Mouse (Mus musculus): ENCODE measurements around the gene Arhgef12. TPM values are rescaled to one million over a fixed set of nuclear protein-coding genes. Genes with fewer than 3 reads are reported as not detected.

Arhgef12 gene
- polyA plus RNA-seq, 3 experiments from 2014 or later: 4.5 to 20.4 (median 17.1) TPM

DNA sequence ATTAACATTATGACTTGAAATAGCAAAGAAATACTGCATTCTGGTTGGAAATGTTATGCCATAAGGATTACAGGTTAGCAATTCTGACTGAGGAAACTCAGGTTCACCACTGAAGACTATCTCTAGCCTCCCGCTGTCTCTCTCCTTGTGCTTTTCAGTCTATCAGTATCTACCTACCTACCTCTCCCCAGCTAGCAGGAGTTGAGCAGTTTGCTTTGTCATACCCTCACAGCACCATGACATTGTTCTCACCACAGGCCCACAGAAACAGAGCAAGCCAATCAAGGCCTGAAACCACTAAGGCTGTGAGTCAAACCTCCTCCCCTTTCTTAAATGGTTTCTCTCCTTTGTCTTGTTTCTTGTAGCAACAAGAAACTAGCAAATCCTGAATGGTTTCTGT is 32.4 kb downstream of the Arhgef12 start:
- no peak for ATAC-seq

DNA sequence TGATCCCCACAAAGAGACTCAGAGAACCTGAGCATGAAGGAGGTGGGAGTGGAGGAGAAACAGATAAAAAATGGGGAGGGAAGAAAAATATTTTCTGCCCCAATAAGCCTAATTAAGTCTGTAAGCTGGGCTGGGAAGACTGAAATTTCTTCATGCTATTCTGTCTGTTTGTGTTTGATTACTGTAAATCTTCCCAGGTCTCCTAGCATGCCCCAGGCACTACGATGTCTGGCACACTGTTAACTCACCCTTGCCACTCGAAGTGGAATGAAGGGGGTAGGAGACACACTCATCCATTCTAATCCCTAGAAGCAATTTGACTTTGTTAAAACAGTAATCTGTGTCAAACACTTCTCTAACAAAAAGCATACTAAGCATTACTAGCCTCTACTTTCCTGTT is 35.3 kb downstream of the Arhgef12 start:
- no peak for ATAC-seq

DNA sequence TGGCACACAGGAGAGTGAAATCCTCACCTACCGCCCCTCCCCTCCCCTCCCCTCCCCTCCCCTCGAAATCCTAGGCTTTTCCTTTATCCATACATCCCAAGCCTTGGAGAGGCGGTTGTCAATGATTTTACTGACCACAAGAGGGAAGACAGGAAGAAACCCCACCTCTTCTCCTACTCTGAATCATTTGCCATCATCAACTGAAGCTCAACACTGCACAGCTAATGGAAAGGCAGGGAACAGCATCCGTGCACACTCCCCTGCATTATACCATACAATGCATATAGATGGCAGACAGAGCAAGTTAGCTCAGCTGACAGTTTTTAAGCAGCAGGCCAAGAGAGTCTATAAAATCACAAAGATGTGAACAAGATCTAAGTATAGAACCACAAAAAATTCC is 35.9 kb downstream of the Arhgef12 start:
- ATAC-seq: no peak

GRCm38 (mm10) chr9:43070566-43070965 is 36.5 kb downstream of the Arhgef12 start:
- ATAC-seq: no peak

- no peak for ATAC-seq
These were observed 36.9 kb downstream of the Arhgef12 start for GRCm38 (mm10) chr9:43070153-43070552.

- ATAC-seq: no peak
These were observed 39.1 kb downstream of the Arhgef12 start for GRCm38 (mm10) chr9:43067896-43068295.

DNA sequence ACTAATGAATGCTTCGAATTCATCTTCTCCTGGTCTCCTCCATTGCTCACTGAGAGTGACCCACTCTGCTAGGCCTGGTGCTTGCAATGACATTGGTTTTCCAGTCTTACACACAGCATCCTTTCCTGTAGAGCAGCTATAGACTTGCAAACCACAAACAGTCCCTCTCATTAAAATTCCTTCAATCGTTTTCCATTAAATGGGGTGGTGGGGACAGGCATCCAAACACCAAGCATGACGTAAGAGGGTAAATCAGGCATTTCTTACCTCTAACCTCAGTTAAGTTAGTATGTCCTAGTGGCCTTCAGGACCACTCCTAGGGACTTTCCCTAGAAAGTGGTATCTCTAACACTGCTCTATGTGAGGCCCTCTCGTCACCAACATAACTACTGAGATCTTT is 41.8 kb downstream of the Arhgef12 start:
- no peak for ATAC-seq

GRCm38 (mm10) chr9:43061545-43061944 is 45.5 kb downstream of the Arhgef12 start:
- ATAC-seq: no peak

GRCm38 (mm10) chr9:43050391-43050790 is 56.6 kb downstream of the Arhgef12 start:
- no peak for ATAC-seq

DNA sequence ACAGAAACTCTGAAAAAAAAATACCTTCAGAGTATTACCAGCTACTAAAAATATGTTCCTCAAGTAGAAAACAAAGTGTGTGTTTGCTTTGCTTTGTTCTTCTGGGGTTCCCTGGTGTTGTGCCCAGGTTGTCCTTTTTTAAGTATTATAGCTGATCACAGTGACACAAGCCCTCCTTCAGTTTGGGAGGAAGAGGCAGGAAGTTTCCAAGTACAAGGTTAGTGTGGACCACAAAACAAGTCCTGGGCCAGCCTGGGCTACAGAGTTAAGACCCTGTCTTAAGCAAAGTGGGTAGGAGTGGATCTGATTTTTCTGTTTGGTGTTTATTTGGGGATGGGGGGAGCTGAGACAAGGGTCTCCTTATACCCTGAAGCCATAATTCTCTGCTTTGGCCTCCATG is 62.6 kb downstream of the Arhgef12 start:
- no peak for ATAC-seq

DNA sequence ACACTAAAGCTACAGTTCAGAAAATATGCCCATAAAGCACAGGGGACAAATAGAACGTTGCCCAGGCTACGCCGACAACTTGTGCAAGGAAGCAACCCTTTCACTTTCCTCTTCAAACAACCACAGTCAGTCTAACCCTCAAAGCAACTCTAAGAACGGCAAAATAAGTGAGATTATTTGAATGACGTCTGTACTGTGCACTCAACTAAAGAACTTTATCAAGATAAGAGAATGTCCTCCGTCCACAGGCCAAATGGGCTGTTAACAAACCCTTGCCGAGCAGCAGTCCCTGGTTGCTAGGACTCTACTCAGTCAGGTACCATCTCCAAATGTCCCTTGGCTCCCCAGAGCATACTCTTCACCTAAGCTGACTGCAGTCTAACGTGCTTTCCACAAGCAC is 68.6 kb downstream of the Arhgef12 start:
- ATAC-seq: no peak

DNA sequence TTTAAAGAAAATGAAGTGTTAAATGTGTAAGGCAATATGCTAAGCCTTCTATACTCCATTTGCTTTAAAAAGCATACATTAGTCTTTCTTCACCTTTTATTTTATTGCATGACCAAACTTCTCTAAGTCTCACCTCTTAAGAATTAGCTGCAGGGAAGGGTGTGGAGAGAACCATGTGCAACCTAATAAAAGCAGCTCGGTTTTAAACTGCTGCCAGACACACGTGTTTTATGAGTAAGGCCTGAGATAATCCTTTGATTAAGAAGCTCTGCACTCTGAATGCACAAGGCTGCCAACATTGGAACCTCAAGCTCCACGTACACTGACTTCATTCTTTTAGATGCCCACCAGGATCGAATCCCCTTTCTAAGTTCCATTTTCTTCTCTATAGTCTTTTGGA is 71.8 kb downstream of the Arhgef12 start:
- no peak for ATAC-seq

GRCm38 (mm10) chr9:43034273-43034672 is 72.8 kb downstream of the Arhgef12 start:
- no peak for ATAC-seq

GRCm38 (mm10) chr9:43027757-43028156 is 79.3 kb downstream of the Arhgef12 start:
- ATAC-seq: no peak

DNA sequence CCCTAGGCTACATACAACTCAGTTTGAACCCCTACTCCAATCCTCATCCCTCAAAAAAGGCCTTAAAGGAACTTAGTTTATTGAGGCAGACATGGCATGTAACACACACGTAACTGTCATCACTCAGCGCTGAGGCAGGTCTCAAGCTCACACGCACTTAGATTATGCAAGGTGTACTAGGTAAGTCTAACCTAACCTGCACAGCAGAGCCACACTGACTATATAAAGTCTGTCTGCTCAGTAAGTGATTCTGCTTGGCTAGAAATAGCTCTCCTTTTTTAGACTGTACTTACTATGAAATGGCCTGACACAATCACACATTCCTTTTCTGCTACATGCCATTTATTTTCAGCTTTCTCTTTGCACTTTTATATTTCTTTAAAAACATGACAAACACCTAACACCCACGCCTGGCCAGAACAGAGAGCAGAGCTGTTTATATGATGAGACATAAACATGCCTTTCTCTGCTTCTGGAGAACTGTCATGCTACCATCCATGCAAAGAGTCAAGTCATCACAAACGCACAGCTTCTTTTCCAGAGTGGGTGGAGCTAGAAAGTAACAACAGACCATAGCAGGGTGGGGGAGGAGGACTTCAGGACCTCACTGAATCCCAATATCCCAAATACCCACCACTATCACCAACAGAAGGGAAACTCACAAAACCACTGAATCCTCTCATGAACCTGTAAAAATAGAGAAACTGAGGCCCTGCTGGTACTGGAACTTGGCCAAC is 85.4 kb downstream of the Arhgef12 start:
- no peak for ATAC-seq

DNA sequence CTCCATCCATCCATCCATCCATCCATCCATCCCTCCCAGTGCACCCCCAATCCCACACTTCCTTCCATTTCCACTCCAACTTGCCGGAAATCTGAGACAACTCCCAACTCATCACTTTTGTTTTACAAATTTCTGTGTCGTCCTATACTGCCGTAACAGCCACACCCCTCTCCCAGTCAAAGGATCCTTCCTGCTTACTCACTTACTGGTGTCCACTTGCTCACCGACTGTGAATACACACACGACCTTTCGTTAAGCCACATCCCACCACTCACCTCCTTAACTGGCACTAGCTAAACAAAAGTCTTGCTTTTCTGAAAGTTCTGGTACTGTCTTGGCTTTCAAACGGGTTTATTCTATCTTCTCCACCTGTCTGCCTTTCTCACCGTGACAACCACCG is 87.4 kb downstream of the Arhgef12 start:
- no peak for ATAC-seq

DNA sequence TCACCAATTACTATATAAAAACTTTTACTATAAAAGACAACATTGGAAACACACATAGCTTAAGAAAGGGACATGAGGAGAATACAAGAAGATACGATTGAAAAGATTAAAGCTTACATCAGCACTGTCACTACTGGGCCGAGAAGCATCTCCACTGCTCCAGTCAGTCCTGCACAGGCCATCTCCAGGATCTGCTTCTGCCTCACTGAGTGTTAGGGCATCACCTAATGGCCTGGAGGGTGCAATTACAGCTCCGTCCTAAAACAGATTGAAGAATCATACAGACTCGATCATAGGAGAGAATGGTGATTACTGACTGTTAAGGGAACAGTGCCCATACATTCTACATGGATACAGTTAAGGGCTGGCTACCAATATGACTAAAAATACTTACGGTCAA is 91.3 kb downstream of the Arhgef12 start:
- no peak for ATAC-seq

- no peak for ATAC-seq
These were observed 91.7 kb downstream of the Arhgef12 start for GRCm38 (mm10) chr9:43015366-43015765.

DNA sequence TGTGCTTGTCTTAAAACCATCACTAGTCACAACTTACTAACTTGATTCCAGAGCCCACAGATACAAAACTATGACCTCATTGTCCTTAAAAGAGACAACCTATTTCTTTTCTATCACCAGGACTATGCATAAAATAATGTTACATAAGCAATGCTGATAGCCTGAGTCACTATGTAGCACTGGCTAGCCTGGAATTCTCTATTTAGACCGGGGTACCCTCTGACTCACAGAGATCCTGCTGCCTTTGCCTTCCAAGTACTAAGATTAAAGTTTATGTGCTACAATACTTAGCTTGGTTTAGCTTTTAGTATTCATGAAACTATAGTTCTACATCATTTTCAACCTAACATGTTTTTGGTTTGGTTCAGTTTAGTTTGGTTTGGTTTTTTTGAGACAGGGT is 92.2 kb downstream of the Arhgef12 start:
- ATAC-seq: no peak

GRCm38 (mm10) chr9:43012541-43012940 is 94.5 kb downstream of the Arhgef12 start:
- no peak for ATAC-seq

GRCm38 (mm10) chr9:43011061-43011460 is 96.0 kb downstream of the Arhgef12 start:
- ATAC-seq: no peak

- no peak for ATAC-seq
These were observed 103.2 kb downstream of the Arhgef12 start for GRCm38 (mm10) chr9:43003881-43004280.

DNA sequence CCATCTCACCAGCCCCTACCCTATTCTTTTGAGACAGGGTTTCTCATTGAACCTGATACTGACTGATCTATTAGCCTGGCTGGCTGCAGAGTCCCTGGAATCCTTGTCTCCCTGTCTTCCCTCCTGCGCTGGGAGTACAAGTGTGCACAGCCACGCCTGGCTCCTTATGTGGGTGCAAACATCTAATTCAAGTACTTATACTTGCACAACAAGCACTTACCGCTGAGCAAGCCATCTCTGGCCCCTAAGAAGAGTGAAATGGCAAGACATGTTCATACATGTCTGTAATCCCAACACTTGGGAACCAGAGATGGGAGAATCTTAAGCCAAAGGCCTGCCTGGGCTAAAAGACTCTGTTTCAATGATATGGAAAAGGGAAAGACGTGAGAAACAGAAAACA is 104.0 kb downstream of the Arhgef12 start:
- ATAC-seq: no peak

GRCm38 (mm10) chr9:43000595-43001250 is 106.3 kb downstream of the Arhgef12 start:
- ATAC-seq: no peak

DNA sequence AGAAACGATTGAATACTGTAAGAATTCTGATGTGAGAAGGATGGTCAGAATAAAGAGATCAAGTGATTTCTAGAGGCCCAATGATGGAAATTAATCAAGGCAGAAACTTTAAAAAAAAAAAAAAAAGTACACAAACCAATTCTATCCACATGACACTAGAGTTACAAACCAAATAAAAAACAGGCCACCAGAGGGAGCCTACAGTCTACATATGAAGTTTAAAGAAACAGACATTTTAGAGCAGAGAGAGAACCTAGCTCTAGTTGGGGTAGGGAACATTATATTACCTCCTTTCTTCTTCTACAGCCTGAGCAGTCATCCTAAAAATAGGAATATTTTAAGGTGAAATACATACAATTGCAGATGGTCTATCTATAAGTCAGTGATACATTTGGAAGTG is 107.0 kb downstream of the Arhgef12 start:
- peak; percentile 41 for ATAC-seq
